Mouse (Mus musculus) T-cell, adult 2 months (primary cell): ENCODE results near the gene Atp6v0e.

Experiments used
- DNase-seq: peaks from one replicate; pipeline ENCODE4 v3.0.0; 2022; ENCODE audit warnings: low spot score

Atp6v0e gene

GRCm38 (mm10) chr17:26686334-26687000, 23.4 kb downstream of the Atp6v0e start:
- no peak for DNase-seq

GRCm38 (mm10) chr17:26688795-26689735, 26.0 kb downstream of the Atp6v0e start:
- DNase-seq, result no peak

- no peak for DNase-seq
Measured at GRCm38 (mm10) chr17:26689810-26690209, 26.8 kb downstream of the Atp6v0e start.

GRCm38 (mm10) chr17:26690236-26690635, 27.2 kb downstream of the Atp6v0e start:
- DNase-seq, result no peak

- no peak for DNase-seq
Measured at GRCm38 (mm10) chr17:26691110-26691509, 28.1 kb downstream of the Atp6v0e start.

GRCm38 (mm10) chr17:26693424-26693823, 30.4 kb downstream of the Atp6v0e start:
- DNase-seq, result no peak

- no peak for DNase-seq
Measured at GRCm38 (mm10) chr17:26694171-26694570, 31.1 kb downstream of the Atp6v0e start.

- no peak for DNase-seq
Measured at GRCm38 (mm10) chr17:26695193-26695592, 32.2 kb downstream of the Atp6v0e start.

- DNase-seq, result peak; percentile 20
Measured at GRCm38 (mm10) chr17:26698846-26699245, 35.8 kb downstream of the Atp6v0e start.

- no peak for DNase-seq
Measured at GRCm38 (mm10) chr17:26699819-26700616, 37.0 kb downstream of the Atp6v0e start.

- no peak for DNase-seq
Measured at GRCm38 (mm10) chr17:26701565-26701964, 38.5 kb downstream of the Atp6v0e start.

- no peak for DNase-seq
Measured at GRCm38 (mm10) chr17:26702621-26703020, 39.6 kb downstream of the Atp6v0e start.

GRCm38 (mm10) chr17:26703671-26704070, 40.6 kb downstream of the Atp6v0e start:
- no peak for DNase-seq

- DNase-seq, result no peak
Measured at GRCm38 (mm10) chr17:26705463-26706359, 42.7 kb downstream of the Atp6v0e start.

- DNase-seq, result no peak
Measured at GRCm38 (mm10) chr17:26707066-26707465, 44.0 kb downstream of the Atp6v0e start.

GRCm38 (mm10) chr17:26708499-26708898, 45.5 kb downstream of the Atp6v0e start:
- DNase-seq, result no peak

GRCm38 (mm10) chr17:26708993-26709590, 46.1 kb downstream of the Atp6v0e start:
- DNase-seq, result no peak

GRCm38 (mm10) chr17:26710049-26710448, 47.0 kb downstream of the Atp6v0e start:
- no peak for DNase-seq

GRCm38 (mm10) chr17:26715271-26715758, 52.3 kb downstream of the Atp6v0e start, which contains the start of gene Crebrf:
Gene Crebrf, plus strand, starts transcription at chr17:26715650.
- peak; percentile 100 for DNase-seq

GRCm38 (mm10) chr17:26715916-26716717, 53.1 kb downstream of the Atp6v0e start:
- DNase-seq, result peak; percentile 98
